Mouse (Mus musculus) hindbrain, embryonic 12.5 days (tissue): ENCODE results near the gene Kpna7. TPM values are rescaled to one million over a fixed set of nuclear protein-coding genes. Genes with fewer than 3 reads are reported as not detected.

Experiments used
- ATAC-seq: fragments of 200-750 bp; cut with Nextera tagmentation; 2 replicates; pipeline ENCODE4 v1.8.0; 2017; ENCODE audit warnings: moderate TSS enrichment; ENCODE audit not compliant: low FRiP score
- H3K27ac ChIP-seq: fragments of 300-500 bp; sonication (generic); 2 replicates; pipeline ENCODE4 v1.5.1; 2016; ENCODE audit warnings: mild to moderate bottlenecking
- H3K27me3 ChIP-seq: fragments of 300-500 bp; sonication (generic); 2 replicates; pipeline ENCODE4 v1.6.1; 2016; ENCODE audit warnings: mild to moderate bottlenecking
- H3K36me3 ChIP-seq: fragments of 300-500 bp; sonication (generic); 2 replicates; pipeline ENCODE4 v1.6.1; 2016; ENCODE audit warnings: mild to moderate bottlenecking
- H3K4me1 ChIP-seq: fragments of 300-500 bp; sonication (generic); 2 replicates; pipeline ENCODE4 v1.6.1; 2016
- H3K4me2 ChIP-seq: fragments of 300-500 bp; sonication (generic); replicated peaks from 2 replicates; pipeline ENCODE4 v1.6.1; 2016; ENCODE audit warnings: mild to moderate bottlenecking
- H3K4me3 ChIP-seq: fragments of 300-500 bp; sonication (generic); 2 replicates; pipeline ENCODE4 v1.5.1; 2016; ENCODE audit warnings: mild to moderate bottlenecking
- H3K9ac ChIP-seq: fragments of 300-500 bp; sonication (generic); 2 replicates; pipeline ENCODE4 v1.6.1; 2016; ENCODE audit warnings: mild to moderate bottlenecking, moderate library complexity
- H3K9me3 ChIP-seq: fragments of 300-500 bp; sonication (generic); replicated peaks from 2 replicates; pipeline ENCODE4 v1.6.1; 2016; ENCODE audit warnings: mild to moderate bottlenecking
- WGBS: fragments of 180-500 bp; shearing (Covaris S2); methylation state at CpG from one replicate; pipeline ENCODE4 v1.1.7; 2016; 5-methylcytosine and 5-hydroxymethylcytosine counted together
- polyA plus RNA-seq: library from polyadenylated mRNA; unstranded; fragments of >200 nt; fragmentation: Nextera tagmentation; extraction: Ambion mirVana; gene quantifications from 2 replicates; pipeline ENCODE4 v1.2.1, GENCODE M21; 2016

Kpna7 gene
- polyA plus RNA-seq, 1 experiment from 2014 or later, result not detected

DNA sequence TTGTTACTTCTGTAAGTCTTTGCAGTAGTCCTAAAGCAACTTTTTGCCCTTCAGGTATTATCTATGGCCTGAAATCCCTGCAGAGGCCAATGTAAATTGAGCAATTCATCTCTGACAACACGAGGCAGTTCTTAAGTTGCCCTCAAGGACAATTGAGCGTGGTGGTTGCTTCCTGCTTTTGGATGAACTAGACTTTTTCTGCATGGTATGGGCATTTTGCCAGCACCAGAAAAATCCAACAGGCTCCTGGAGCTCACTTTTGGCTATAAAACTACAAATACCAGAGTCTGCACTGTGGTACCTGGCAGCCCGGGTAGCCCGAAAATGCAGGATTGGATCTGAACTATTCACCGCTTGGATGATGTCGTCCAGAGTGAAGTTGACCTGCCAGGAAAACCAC lies 78.2 kb downstream of the Kpna7 start:
- no peak overlapping the region for H3K27ac ChIP-seq
- no peak overlapping the region for H3K4me3 ChIP-seq
- 88% methylated on average over 6 of the region's 6 CpGs for WGBS

DNA sequence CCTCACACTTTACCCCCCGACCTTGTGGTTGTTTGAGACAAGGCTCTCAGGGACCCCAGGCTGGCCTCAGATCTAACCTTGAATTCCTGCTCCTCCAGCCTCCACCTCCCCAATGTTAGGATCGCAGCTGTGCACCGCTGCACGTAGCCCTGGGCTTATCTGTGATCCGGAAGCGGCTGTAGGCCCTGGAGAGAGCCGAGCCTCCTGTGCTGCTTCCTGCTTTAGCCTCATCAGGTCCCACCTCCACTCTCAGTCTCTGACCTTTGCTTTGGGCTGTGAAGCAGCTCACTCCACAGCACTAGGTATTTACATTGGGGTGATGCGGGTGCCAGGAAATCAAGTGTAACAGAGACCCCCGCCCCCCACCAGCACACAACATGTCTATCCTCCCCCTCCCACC lies 79.3 kb downstream of the Kpna7 start:
- Histone ChIP-seq H3K27me3 (no peaks in the 10 kb centered on the region), H3K4me1 (no peaks in the 10 kb centered on the region), H3K9me3 (no peaks in the 10 kb centered on the region), H3K4me2 (no peak overlapping the region), H3K4me3 (no peak overlapping the region), H3K9ac (no peak overlapping the region), H3K36me3 (no peaks in the 10 kb centered on the region), H3K27ac (no peak overlapping the region)
- no peak for ATAC-seq
- 86% methylated on average over 9 of the region's 9 CpGs for WGBS

More for the DNA sequence above, 78.2 kb downstream of the Kpna7 start:
- Histone ChIP-seq H3K4me2 (no peak overlapping the region), H3K4me1 (no peaks in the 10 kb centered on the region), H3K9ac (no peak overlapping the region), H3K27me3 (no peaks in the 10 kb centered on the region), H3K9me3 (no peaks in the 10 kb centered on the region), H3K36me3 (no peaks in the 10 kb centered on the region)
- ATAC-seq, result no peak

DNA sequence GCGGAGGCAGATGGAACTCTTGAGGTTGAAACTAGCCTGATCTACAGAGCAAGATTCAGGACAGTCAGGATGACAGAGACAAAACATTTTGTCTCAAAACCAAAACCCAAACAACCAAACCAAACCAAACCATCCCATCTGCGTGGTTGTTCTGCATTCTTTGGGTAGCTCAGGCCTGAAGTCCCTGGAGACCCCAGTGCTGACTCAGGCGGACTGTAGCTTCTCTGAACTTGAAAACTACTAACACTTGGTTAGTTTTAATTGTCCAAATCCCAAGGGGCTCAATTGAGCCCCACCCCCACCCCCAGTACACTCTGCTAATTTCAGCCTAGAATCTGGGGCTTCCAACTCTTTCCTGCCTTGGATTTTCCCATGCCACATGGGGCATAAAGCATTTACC lies 80.5 kb downstream of the Kpna7 start:
- H3K9ac ChIP-seq, result no peak overlapping the region
- no peaks in the 10 kb centered on the region for H3K36me3 ChIP-seq
- H3K4me1 ChIP-seq, result no peaks in the 10 kb centered on the region
- 75% methylated on average over 3 of the region's 3 CpGs for WGBS
- no peaks in the 10 kb centered on the region for H3K27me3 ChIP-seq
- ATAC-seq, result no peak
- H3K4me2 ChIP-seq, result no peak overlapping the region
- H3K4me3 ChIP-seq, result no peak overlapping the region
- H3K27ac ChIP-seq, result no peak overlapping the region
- H3K9me3 ChIP-seq, result no peaks in the 10 kb centered on the region

DNA sequence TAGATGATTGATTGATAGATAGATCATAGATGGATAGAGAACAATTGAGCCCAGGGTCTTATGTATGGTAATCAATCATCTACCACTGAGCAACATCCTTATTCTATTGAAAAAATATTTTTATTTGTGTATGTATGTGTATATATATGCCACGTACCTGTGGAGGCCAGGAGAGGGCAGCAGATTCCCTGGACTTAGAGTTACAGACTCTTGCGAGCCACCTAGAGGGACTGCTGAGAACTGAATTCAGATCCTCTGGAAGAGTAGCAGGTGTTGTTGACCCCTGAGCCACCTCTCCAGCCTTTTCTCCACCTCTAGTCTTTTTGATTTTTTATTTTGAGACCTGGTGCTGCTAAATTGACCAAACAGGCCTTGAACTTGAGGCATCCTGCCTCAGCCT lies 85.3 kb downstream of the Kpna7 start:
- no peak for ATAC-seq
- H3K9me3 ChIP-seq, result no peaks in the 10 kb centered on the region
- 33% methylated on average over 2 of the region's 2 CpGs for WGBS
- H3K9ac ChIP-seq, result no peak overlapping the region
- no peak overlapping the region for H3K4me2 ChIP-seq
- no peaks in the 10 kb centered on the region for H3K27me3 ChIP-seq
- no peaks in the 10 kb centered on the region for H3K4me1 ChIP-seq
- H3K27ac ChIP-seq, result no peak overlapping the region
- H3K36me3 ChIP-seq, result no peaks in the 10 kb centered on the region
- H3K4me3 ChIP-seq, result no peak overlapping the region

DNA sequence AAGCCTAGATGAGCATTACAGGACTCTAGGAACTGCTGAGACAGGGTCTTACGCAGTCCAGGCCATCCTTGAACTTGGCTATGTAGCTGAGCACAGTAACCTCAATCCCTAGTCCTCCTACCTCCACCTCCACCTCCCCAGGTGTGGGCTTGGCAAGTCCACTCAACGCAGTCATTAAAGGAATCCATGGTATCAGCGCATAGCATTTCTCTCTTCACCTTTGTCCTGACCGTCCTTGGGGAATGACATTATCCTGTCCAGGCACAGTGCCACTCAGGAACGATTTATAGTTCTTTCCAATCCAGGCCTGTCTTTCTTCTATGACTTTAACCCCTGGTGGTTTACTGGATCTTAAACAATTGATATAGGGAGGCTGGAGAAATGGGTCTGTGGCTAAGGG lies 93.3 kb downstream of the Kpna7 start:
- no peak overlapping the region for H3K4me3 ChIP-seq
- H3K27me3 ChIP-seq, result no peaks in the 10 kb centered on the region
- no peak overlapping the region for H3K9ac ChIP-seq
- H3K9me3 ChIP-seq, result no peaks in the 10 kb centered on the region
- ATAC-seq, result no peak
- H3K27ac ChIP-seq, result no peak overlapping the region
- no peak overlapping the region for H3K4me2 ChIP-seq
- no peaks in the 10 kb centered on the region for H3K4me1 ChIP-seq
- no peaks in the 10 kb centered on the region for H3K36me3 ChIP-seq
- WGBS, result 72% methylated on average over 5 of the region's 5 CpGs

DNA sequence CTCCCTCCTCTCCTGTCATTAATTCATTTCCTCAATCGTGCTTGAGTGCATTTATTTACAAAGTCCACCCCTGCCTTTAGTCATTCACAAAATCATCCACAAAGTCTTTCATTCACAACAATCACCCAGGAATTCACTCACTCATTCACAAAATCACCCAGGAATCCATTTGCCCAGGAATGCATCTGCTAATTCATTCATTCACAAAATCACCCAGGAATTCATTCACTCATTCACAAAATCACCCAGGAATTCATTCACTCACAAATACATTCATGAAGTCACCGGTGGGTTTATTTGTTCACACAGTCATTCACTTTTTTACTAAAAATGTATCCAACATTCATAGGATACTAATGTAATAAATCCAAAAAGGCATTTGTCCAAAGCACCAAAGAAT lies 93.8 kb downstream of the Kpna7 start:
- no peak for ATAC-seq
- no peaks in the 10 kb centered on the region for H3K4me1 ChIP-seq
- H3K9me3 ChIP-seq, result no peaks in the 10 kb centered on the region
- no peaks in the 10 kb centered on the region for H3K27me3 ChIP-seq
- no peak overlapping the region for H3K9ac ChIP-seq
- no peaks in the 10 kb centered on the region for H3K36me3 ChIP-seq
- WGBS, result 58% methylated on average over 2 of the region's 2 CpGs
- no peak overlapping the region for H3K27ac ChIP-seq
- H3K4me3 ChIP-seq, result no peak overlapping the region
- H3K4me2 ChIP-seq, result no peak overlapping the region

DNA sequence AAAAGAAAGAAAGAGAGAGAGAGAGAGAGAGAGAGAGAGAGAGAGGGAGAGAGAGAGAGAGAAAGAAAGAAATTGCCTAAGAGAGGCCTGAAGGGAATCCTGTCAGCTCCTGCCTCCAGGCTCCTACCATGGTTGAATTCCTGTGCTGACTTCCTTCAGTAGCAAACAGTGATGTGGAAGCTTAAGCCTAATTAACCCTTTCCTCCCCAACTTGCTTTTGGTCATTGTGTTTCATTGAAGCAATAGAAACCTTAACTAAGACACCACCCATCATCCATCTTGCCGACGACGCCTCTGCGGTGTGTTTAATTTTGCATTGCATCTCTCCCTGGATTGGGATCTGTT lies 94.8 kb downstream of the Kpna7 start:
- WGBS, result 79% methylated on average over 4 of the region's 4 CpGs
- no peak overlapping the region for H3K27ac ChIP-seq
- H3K4me2 ChIP-seq, result no peak overlapping the region
- 0 out of 2 replicates have a peak, but pooled peaks cover 4% of the 10 kb centered on the region for H3K9me3 ChIP-seq
- H3K27me3 ChIP-seq, result no peaks in the 10 kb centered on the region
- no peaks in the 10 kb centered on the region for H3K4me1 ChIP-seq
- no peaks in the 10 kb centered on the region for H3K36me3 ChIP-seq
- no peak overlapping the region for H3K9ac ChIP-seq
- H3K4me3 ChIP-seq, result no peak overlapping the region
- no peak for ATAC-seq

DNA sequence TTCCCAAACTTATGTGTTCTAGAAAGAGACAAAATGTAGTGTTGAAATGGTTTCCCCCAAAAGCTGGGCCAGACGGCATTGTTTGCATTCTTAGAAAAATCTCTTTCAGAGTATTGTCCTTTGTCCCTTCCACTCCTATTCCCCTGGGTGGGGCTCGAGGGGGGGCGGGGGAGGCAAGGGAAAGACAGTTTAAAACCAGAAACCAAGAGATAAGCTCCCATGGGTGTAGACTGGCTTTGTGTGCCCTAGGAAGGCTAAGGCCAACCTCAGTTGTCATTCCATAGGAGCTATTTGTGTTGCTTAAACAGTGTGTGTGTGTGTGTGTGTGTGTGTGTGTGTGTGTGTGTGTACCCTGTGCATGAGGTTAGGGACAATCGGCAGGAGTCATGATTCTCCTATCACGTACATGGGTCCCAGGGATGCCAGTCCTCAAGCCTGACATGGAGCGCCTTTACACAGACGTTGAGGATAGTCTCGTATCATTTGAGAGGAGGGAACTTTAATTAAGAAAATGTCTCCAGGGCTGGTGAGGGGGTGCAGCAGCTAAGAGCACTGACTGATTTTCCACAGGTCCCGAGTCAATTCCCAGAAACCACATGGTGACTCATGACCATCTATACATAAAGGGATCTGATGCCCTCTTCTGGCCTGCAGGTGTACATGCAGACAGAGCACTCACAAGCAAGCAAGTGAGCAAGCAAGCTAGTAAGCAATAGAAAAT lies 95.3 kb downstream of the Kpna7 start:
- ATAC-seq, result no peak
- Histone ChIP-seq H3K36me3 (no peaks in the 10 kb centered on the region), H3K4me3 (no peak overlapping the region), H3K27me3 (no peaks in the 10 kb centered on the region), H3K4me2 (no peak overlapping the region), H3K4me1 (no peaks in the 10 kb centered on the region), H3K9me3 (0 out of 2 replicates have a peak, but pooled peaks cover 4% of the 10 kb centered on the region), H3K27ac (no peak overlapping the region), H3K9ac (no peak overlapping the region)
- 47% methylated on average over 9 of the region's 9 CpGs for WGBS

DNA sequence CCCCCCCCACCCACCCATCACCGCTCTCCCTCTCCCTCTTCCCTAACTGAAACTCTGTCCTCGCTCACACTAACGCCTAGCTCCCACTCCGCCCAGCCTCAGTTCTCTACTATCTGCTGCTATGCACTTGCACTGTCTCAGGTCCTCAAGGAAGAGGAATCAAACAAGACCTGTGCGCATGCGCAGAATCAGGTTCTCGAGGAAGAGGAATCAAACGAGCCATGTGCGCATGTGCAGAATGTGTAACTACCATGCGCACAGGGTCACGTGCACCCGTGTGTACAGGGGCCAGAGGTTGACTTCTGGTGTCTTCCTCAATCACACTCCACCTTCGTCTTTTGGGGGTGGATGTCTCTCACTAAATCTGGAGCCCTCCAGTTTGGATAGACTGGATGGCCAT lies 96.3 kb downstream of the Kpna7 start:
- peaks cover 10% of the 10 kb centered on the region for H3K9me3 ChIP-seq
- H3K4me2 ChIP-seq, result no peak overlapping the region
- H3K9ac ChIP-seq, result no peak overlapping the region
- no peaks in the 10 kb centered on the region for H3K36me3 ChIP-seq
- H3K4me3 ChIP-seq, result no peak overlapping the region
- no peaks in the 10 kb centered on the region for H3K27me3 ChIP-seq
- ATAC-seq, result no peak
- no peaks in the 10 kb centered on the region for H3K4me1 ChIP-seq
- 90% methylated on average over 13 of the region's 13 CpGs for WGBS
- no peak overlapping the region for H3K27ac ChIP-seq

DNA sequence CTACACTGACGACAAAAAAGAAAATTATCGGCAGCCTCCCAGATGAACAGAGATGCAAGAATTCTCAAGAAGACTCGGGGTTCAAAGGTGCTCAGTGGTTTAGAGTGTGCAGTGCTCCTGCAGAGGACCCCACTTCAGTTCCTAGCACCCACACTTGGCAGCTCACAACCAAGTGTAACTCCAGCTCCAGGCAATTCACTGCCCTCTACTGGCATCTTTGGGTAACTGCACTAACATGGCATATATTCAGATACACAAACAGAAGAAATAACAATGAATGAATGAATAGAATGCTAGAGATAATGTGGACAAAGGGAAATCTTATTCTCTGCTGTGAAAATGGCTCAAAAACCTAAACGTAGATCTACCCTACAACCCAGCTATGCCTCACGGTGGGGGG lies 99.0 kb downstream of the Kpna7 start:
- Histone ChIP-seq H3K27me3 (no peaks in the 10 kb centered on the region), H3K4me1 (no peaks in the 10 kb centered on the region), H3K36me3 (no peaks in the 10 kb centered on the region), H3K9ac (no peak overlapping the region), H3K27ac (no peak overlapping the region), H3K4me2 (no peak overlapping the region), H3K9me3 (peaks cover 10% of the 10 kb centered on the region), H3K4me3 (no peak overlapping the region)
- 94% methylated on average over 5 of the region's 5 CpGs for WGBS
- ATAC-seq, result no peak

DNA sequence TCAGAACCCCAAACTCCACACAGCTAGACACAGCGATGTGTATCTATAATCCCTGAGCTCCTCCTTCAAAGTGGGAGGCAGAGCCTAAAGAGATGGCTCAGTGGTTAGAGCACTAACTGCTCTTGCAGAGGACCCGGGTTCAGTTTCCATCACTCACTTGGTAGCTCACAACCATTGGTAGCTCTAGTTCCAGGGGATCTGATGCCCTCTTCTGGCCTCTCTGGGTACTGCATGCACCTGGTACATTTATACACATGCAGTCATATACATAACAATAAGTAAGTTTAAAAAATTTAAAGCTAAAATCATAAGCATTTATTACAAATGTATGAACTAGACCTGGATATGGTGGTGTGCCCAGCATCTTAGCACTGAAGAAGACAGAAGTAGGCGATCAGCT lies 100.6 kb downstream of the Kpna7 start:
- no peak overlapping the region for H3K4me2 ChIP-seq
- no peaks in the 10 kb centered on the region for H3K36me3 ChIP-seq
- no peak overlapping the region for H3K27ac ChIP-seq
- 96% methylated on average over 3 of the region's 3 CpGs for WGBS
- no peaks in the 10 kb centered on the region for H3K27me3 ChIP-seq
- peaks cover 10% of the 10 kb centered on the region for H3K9me3 ChIP-seq
- H3K4me1 ChIP-seq, result no peaks in the 10 kb centered on the region
- ATAC-seq, result no peak
- H3K4me3 ChIP-seq, result no peak overlapping the region
- no peak overlapping the region for H3K9ac ChIP-seq

DNA sequence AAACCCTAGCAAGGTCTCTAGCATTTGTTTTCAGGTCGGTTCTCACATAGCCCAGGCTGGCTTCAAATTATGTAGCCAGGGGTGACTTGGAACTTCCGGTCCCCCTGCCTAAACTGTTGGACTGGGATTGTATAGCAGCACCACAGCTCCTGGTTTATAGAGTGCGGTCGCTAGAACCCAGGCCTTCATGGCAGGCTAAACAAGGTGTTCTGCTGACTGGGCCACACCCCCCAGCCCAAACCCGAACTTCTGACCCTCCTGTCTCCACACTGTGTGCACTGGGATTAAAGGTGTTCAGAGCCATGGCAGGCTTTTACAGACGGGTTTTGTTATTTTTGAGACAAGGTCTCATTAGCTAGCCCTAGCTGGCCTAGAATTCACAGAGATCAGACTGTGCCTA lies 104.7 kb downstream of the Kpna7 start:
- ATAC-seq, result no peak
- WGBS, result 86% methylated on average over 6 of the region's 6 CpGs
- no peaks in the 10 kb centered on the region for H3K4me1 ChIP-seq
- peaks cover 6% of the 10 kb centered on the region for H3K9me3 ChIP-seq
- H3K36me3 ChIP-seq, result no peaks in the 10 kb centered on the region
- no peaks in the 10 kb centered on the region for H3K27me3 ChIP-seq
- no peak overlapping the region for H3K4me2 ChIP-seq
- H3K4me3 ChIP-seq, result no peak overlapping the region
- no peak overlapping the region for H3K27ac ChIP-seq
- H3K9ac ChIP-seq, result no peak overlapping the region

DNA sequence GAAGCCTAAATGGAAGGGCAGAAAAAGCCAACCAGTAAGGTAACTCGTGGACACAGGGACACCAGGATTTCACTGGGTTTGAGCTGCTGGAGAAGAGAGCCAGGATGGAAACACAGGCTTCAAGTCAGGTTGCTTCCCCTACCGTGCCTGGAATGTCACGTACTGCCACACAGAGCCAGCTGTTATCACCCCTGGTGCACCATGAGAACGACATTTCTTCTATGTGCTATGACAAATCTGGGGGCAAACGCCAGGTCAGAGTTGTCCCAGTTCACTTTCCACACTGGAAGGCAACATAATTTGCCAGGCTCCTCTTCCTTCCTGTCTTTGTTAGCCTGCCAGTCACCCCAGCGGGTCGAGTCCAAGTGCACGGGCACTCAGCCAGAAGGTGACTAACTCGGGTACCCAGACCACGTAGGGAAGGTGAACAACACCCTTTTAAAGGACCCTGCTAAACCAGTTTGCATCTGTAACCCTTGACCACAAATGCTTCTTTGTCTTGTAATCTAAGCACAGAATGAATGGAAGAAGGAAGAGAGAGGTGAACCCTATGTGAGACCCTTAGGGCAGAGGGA lies 105.2 kb downstream of the Kpna7 start:
- H3K9ac ChIP-seq, result no peak overlapping the region
- no peak for ATAC-seq
- no peak overlapping the region for H3K27ac ChIP-seq
- WGBS, result 72% methylated on average over 10 of the region's 10 CpGs
- H3K4me2 ChIP-seq, result no peak overlapping the region
- peaks cover 6% of the 10 kb centered on the region for H3K9me3 ChIP-seq
- no peaks in the 10 kb centered on the region for H3K4me1 ChIP-seq
- H3K4me3 ChIP-seq, result no peak overlapping the region
- no peaks in the 10 kb centered on the region for H3K36me3 ChIP-seq
- no peaks in the 10 kb centered on the region for H3K27me3 ChIP-seq
